Mouse (Mus musculus) ES-E14 (cell line): ENCODE data around the gene Cdkn2d.

Experiments used
- CHD2 ChIP-seq: IDR thresholded peaks from 2 replicates; pipeline ENCODE4 v1.6.1; 2014; ENCODE audit warnings: mild to moderate bottlenecking, low read depth, low read length, inconsistent platforms
- HCFC1 ChIP-seq: IDR thresholded peaks from 2 replicates; pipeline ENCODE4 v1.6.1; 2012; ENCODE audit warnings: low read length, inconsistent platforms, borderline replicate concordance; ENCODE audit not compliant: insufficient read depth
- MAFK ChIP-seq: IDR thresholded peaks from 2 replicates; pipeline ENCODE4 v1.6.1; 2014; ENCODE audit warnings: mild to moderate bottlenecking, low read depth, low read length, inconsistent platforms; ENCODE audit not compliant: insufficient read depth
- ZC3H11A ChIP-seq: IDR thresholded peaks from 2 replicates; pipeline ENCODE4 v1.6.1; 2012; ENCODE audit warnings: low read depth, mild to moderate bottlenecking, inconsistent platforms, low read length, borderline replicate concordance
- ZNF384 ChIP-seq: IDR thresholded peaks from 2 replicates; pipeline ENCODE4 v1.6.1; 2012; ENCODE audit warnings: low read depth, low read length, inconsistent platforms

GRCm38 (mm10) chr9:21328041-21328440, 36.8 kb upstream of the Cdkn2d start:
- TF ChIP-seq MAFK (no peak), ZNF384 (no peak), HCFC1 (no peak), ZC3H11A (no peak), CHD2 (no peak)
